Mouse (Mus musculus) cerebellum, postnatal 25 days (tissue): ENCODE results near the gene Cdh13.

ENCODE experiments used
- DNase-seq, 2 experiments: peaks; one replicate each; pipeline ENCODE4 v3.0.0; 2021; ENCODE audit warnings: mixed read lengths in 2 of 2

The Cdh13 gene

DNA sequence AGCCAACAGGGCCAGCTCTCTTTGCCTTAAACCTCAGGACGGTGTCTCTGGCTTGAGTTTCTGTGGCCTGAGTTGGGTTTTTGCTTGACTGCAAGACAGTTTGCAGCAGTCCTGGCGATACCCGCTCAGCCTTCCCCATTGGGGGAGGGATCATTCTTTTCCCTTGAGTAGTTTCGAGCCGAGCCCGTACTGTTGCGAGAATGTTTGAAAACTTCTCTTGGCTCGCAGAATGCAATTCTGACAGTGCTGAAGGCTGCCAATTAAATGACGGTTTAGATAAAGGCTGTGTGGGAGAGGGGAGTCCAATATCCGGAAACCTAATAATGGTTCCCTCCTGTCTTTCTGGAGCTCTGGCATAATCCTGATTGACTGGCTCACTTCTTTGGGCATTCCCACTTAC is 23.4 kb downstream of the Cdh13 start:
- DNase-seq: no peak

DNA sequence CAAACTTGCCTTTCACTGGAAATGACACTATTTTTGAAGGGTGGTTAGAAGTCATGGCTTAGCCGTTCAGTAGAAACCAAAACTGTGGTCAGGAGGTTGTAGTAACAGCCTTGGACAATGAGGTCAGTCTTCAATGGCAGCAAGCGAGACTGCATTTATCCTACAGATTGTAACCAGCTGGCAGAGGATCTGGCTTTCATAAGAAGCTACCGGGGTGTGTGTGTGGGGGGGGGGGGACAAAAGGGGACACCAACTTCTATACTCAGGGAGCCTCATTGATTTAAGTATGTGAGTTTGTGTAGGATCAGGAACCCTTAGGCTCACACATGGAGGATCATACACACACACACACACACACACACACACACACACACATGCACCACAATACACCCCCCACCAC is 25.6 kb downstream of the Cdh13 start:
- no peak for DNase-seq

DNA sequence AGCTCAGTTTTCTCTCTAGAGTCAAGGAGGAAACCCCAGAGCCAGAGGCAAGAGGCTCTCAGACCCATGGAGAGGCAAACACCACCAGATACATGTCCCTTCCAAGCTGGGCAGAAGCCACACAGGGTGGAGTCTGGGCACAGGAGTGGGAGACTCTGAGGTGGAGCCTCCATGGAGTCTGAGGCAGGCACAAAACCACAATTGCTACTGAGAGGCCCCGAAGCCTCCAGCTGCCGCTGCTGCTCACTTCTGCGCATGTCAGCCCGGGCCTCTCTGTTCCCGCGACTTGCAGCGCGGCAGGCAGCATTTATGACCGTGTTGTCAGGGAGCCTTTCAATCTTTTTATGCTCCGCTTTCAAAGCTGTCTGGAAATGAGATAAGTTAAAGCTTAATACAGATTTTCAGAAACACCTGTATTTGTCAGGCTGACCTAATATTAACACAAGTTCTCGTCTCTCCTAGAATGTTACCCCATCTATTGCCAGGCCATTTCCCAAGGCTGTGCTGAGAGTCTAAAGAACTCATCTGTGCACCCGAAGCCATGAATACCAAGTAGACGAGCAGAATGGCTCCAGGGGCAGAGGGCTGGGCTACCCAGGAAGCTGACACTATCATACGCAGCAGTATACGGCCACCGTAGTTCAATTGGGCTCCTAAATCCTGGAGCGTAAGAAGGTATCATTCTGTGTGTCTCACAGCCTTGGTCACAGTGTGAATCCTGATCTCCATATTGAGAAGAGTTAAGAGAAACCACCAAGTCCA is 30.1 kb downstream of the Cdh13 start:
- DNase-seq: peak in 1 of 2 experiments; percentile 20

DNA sequence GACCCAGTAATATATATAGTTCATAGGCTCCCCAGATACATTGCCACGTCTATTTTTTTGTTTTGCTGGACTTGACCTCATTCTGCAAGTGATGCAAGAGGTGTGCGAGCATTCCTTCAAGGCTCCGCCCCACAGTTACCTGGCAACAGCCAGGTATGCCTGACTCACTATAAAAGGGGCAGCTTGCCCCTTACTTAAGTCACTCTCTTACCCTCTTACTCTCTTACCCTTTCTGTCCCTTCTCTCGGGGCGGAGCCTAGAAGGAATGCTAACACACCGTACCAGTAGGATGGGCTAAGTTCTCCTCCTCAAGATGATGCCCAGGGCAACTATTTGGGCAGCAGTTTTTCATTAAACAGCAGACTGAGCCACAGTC is 30.6 kb downstream of the Cdh13 start:
- DNase-seq: no peak

DNA sequence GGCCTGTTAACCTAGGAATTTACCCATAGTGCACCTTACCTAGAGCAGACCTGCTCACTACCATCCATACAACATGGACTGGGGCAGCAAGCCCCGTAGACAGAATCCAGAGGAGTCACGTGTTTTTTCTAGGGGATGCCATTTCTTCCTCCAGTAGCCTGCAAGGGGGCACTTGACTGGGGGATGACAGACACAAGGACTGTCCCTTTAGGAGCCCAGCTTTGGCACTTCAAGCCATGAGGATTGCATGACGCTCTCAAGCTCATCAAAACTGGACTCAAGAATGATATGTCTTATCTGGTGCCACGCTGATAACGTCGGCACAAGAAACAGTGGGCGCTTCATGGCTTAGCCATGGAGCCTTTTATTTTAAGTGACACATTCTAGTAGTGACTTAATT is 31.4 kb downstream of the Cdh13 start:
- DNase-seq: no peak

DNA sequence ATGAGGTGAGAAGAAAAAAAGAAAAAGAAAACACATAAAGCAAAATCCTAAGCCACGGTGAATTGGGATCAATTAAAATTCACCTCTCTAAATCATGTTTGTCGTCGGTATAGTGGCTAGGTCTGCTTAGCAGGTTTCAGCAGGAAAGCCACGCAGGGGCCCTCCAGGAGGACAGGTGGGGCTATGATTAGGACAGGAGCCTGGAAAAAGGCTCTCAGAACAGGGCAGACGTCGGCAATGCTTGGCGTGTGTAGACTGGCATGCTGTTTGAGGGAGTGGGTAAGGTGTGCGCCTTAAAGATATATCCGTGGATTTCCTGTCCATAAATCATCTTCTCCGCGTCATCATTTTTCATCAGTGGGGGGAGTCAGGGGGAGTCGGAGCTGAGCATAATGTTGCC is 32.9 kb downstream of the Cdh13 start:
- DNase-seq: no peak

DNA sequence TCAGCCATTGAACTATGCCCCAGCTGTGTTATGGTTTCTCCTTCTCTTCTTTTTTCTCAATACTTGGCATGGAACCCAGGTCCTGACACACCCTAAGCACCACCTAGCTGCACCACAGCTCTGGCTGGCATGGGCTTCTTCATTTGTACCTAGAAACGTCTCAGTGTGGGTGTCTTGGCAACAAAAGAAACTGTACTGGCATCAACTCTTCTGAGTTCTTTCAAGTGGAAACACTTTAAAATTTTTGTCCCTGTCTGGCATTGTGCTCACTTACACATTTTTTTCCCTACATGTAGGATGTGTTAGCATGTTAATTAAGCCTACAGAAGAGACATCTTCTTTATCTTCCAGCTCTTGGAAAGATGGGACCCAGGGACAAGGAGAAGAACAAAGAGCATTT is 37.0 kb downstream of the Cdh13 start:
- DNase-seq: no peak

DNA sequence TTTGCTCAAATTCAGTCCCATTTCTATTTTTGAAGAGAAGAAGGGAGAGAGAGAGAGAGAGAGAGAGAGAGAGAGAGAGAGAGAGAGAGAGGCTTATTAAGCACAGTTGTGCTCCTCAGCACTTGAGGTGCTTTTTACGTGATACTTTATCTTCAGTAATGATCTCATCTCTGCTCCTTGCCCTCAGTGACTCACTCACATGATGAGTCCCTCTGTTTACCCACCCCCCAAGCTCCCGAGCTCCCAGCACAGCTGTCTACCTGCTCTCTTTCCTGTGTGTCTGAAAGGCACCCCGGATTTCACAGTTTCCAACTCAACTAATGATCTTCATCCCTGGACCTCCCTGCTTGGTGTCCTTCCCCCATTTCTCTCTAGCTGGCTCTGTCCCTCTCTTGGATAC is 39.9 kb downstream of the Cdh13 start:
- DNase-seq: no peak

DNA sequence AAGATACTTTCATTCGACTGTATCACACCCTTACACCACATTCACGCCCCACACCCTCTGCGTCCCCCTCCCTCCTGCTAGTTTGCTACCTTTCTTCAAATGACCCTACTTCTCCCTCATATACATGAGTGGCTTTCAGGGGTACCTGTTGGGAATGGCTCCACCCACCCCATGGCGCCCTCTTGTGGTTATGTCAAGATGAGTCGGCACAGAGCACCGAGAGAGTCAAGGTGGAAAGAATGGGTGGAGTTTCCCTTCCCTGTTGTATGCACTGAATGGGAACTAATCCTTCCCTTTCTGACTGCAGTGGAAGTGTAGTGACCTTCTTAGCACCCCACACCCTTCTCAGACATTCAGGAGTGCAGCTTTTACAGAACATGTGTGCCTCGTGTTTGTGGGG is 51.4 kb downstream of the Cdh13 start:
- DNase-seq: peak in 1 of 2 experiments; percentile 18

DNA sequence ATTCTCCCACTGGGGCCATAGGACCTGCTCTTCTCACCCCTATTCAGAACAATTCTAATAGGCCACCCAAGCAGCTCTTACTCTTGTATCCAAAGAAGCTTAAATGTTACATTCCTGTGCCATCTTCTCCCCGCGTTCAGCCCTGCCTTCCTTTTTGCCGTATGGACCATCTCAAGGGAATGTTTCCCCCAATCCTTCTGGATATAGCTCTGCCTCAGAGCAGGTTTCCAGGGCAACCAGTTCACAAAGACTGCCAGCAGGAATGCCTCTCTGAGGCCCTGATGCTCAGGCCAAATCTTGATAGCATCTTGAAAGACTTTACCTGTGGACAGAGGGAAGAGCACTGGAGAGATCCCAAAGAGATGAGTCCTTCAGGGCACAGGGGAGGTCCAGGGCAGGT is 56.2 kb downstream of the Cdh13 start:
- no peak for DNase-seq

DNA sequence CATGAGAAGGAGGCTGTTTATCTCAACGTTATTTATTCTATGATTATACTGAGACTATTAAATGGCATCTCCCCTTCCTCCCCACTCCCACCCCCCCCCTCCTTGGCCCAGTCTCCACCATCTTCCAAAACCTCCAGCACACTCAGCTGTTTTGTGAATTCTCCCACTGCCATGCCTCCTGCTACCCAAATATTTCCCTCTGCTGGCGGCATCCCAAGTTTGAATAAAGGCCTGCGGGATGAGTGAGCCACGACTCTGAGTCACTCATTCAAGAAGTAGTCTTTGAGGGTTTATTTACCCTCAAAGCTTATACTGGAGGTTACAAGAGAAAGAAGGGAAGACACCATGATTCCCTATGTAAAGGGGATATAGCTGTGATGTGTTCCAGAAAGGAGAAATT is 59.7 kb downstream of the Cdh13 start:
- peak in 1 of 2 experiments; percentile 25 for DNase-seq

DNA sequence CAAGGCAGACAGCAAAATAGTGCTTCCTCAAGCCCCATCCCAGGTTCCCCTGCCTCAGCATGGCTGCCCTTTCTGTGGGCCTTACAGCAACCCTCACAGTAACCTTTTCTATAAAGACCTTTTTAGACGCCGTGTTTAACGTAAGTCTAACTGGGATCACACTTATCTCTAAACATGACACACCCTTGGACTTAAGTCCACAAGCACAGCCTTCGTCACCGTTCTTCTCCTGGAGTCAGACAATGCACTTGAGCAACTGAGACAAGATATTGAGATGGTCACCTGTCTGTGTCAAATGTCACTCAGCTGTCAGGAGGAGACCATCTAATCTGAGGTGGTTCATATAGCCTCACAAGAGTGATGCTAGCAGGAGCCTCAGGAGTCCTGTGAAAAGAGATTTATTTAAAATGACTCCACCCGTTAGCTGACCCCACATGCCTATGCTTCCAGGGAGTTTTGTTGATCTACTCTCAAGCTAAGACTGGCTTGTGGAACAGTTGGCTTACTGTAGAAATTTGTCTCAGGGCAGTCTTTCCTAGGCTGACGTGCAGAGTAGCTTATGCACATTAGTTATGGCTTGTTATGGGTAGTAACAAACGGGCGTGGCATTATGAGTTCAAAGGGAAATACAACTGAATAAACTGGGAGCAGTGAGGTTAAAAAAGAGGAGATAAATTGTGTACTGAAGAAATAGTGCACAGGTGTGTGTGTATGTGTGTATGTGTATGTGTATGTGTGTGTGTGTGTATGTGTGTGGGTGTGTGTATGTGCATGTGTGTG is 65.4 kb downstream of the Cdh13 start:
- DNase-seq: no peak

DNA sequence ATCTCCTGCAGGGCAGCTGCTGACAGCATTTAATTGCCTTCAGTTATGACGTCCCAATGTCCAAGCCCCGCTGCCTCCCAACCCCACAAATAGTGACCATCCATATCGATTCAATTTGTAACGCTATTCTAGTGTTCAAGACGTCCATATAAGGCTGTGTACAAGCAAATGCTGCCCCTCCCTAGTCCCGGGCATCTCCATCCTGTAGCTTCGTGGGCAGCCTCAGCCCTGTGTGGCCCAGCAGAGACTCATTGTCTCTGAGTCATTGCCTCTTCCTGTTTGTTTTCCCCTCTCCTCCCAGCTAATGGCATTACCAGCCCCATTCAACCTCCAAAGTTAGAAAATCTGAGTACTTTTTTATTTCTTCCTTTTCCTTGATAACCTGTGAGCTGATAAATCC is 66.6 kb downstream of the Cdh13 start:
- DNase-seq: no peak

DNA sequence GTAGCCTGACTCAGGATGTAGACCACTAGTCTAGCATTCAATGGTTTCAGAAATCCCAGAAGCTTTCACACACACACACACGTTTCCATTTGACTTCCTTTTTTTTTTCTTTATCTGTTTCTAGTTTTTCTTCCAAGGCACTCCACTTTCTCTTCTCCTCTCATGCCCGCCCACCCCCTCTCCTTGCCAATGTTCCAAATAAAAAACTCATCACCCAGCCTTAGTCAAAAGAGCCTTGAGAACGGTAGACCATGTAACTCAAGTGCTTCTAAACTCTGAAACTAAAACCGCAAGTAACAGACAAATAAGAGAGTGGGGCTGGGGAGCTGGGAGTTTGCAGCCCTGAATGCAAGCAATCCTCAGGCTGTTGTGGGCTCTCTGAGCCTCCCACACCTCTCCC is 69.5 kb downstream of the Cdh13 start:
- no peak for DNase-seq

DNA sequence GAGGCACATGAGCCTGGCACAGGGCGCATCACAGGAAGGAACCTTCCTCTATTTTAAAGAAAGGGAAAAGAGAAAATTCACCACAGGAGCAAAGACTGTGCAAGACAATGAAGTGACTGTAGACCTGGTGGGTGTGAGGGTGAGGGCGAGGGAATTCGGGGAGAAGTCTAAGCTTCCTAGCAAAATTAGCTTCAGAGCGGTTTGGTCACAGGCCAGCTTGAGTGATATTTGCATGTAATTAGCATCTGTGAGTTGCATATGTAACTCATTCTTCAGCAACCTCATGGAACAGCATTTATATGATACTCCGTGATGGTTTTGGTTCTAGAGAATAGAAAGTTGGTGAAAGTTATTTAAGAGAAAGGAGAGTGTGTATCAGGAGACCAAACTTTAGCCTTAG is 73.5 kb downstream of the Cdh13 start:
- no peak for DNase-seq

DNA sequence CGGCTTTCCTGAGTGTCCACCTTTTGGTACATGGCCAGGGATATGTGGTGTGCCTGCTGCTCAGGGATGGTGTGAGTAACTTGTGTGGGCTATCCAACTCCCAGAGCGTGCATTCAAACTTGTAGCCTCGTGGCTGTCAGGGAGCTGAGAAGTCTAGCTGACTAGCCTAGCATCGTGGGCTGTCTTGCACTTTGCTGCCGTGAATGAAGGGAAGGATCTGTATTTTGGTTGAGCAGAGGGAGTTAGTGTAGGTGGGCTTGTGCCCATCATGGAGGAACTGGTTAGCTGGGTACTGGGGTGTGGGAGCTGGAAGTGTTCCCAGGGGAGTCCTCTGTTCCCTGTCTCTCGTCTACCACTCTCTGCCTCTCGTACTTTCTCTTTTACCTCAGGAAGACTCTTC is 74.1 kb downstream of the Cdh13 start:
- DNase-seq: no peak

DNA sequence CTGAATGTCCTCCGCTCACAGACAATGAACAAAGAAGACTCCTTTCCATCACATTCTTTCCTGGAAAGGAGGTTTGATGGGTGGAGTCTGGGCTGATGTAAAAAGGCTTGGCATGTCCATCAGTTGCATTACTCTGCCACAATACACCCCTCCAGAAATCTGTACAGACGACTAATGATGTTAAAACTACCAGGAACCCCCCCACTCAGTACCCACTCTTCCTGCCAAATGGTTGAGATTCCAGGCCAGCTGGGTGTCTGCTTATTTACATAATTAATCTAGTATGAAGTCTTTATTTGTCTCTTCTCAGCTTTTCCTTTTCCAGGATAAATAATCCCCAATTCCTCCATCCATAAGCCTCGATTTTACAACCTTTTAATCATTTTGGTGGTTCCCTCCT is 80.2 kb downstream of the Cdh13 start:
- no peak for DNase-seq

DNA sequence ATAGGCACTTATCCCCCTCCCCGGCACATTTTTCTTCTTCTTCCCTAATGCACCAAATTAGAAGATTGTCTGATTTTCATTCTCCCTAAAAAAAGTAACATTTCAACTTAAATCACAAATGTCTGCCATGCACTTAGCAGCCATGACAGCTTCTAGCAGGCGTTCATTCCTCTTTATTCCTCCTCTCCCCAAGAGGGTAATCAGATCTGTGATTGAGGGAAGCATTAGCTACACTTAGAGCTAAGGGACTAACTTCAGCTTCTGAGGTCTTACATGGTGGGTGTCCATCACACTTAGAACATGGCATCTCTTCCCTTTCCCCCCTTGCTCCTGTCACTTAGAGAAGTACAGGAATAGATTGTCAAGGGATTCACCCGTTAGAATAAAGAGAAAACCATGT is 89.6 kb downstream of the Cdh13 start:
- no peak for DNase-seq

DNA sequence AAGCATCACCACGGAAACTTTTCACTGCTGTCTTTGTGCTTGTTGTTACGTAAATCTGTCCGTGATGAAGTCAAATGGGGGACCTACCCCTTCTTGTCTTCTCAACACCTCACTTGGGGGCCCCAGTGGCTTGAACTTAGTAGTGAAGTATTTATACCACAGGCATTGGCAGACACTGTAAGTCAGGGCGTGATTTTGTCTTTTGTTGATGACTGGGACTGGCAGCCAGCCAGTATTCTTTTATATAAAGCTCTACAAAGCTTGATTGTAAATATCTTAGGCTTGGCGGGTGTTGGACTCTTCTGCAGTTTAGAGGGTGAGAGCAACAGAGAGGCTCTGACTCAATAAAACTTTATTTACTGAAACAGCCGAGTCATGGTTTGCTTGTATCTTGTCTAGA is 91.2 kb downstream of the Cdh13 start:
- no peak for DNase-seq

DNA sequence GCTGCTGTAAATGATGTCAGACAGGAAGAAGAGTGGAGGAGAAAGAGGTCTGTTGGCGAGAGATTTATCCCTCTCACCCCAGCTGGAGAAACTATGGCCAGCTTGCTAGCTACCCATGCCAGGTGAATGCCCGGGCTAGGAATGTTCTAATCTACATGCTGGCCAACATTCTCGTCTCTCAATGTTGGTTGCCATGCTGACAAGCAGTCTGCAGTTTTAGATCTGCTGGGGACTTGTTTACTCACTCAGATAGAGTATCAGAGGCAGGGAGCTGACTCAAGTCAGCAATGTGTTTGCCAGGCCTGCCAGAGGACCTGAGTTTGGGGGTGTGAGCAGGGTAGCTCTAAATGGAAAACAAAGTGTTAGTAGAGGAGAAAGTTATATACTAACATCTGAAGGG is 93.3 kb downstream of the Cdh13 start:
- peak in 1 of 2 experiments; percentile 29 for DNase-seq

DNA sequence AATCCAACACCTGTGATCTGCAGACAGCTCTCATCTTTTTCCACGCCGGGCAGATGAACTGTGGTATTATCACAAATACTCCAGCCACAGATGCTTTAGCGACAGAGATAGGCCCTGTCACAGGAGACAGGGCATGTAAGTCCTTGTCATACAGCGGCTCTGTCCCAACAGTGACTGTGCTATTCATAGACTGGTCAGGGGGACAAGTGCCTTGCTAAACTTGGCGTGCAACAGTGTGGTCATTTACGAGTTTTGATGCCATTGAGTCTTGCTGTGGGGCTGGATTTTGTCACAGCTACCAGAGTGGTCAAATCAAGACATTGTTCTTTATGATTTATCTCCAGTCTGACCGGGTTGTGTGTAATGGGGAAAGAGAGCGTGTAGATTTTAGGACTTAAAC is 95.5 kb downstream of the Cdh13 start:
- no peak for DNase-seq

DNA sequence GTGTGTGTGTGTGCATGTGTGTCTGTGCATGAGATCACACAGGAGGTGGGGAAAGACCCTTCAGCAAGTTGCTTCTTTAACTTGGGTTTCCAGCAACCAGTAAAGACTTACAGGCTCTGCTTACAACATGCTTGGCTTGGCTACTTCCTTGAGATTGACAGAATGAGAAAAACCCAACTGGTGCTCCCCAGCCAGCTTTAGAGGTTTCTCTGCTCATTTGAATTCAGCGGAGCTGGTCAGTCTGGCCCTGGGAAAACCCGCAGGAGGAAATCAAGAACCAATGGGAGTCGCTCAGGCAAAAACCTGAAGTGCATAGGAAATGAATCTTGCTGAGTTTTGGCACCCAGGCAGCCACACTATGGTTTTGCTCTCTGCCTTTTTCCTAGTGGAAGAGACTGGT is 96.1 kb downstream of the Cdh13 start:
- DNase-seq: peak; percentile 12 to 17

DNA sequence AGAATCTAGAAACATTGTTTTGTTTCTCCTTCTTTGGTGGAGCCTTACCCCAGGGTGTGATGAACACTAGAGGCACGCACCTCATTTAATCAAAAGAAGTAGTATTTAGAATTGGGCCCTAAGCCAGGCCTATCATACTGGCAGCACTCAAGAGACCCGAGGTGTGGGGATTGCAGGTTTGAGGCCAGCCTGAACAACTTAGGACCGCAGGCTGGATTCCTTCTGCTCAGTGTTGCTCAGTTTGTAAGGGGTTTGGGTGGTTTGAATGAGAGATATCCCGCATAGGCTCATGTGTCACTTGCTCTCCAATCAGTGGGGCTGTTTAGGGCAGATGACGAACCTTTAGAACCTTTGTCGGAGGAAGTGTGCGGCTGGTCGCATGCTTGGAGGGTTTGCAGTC is 96.5 kb downstream of the Cdh13 start:
- no peak for DNase-seq

DNA sequence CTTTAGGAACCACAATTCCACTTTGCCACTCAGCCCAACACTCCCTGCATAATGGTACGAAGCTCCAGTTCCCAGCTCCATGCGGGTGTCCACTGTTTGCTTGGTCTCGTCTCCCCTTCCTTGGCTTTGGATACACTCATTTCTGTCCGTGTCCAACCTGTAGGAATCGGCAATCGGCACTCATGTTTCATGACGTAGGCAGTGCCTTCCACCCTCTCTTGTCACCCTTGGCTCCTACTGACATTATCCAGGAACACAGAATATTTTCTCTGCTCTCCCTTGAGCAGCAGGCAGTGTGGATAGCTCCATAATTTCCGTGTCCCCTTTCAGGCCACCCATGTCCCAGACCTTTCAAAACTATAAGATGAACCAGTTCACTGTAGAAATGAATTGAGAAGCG is 97.2 kb downstream of the Cdh13 start:
- DNase-seq: no peak

DNA sequence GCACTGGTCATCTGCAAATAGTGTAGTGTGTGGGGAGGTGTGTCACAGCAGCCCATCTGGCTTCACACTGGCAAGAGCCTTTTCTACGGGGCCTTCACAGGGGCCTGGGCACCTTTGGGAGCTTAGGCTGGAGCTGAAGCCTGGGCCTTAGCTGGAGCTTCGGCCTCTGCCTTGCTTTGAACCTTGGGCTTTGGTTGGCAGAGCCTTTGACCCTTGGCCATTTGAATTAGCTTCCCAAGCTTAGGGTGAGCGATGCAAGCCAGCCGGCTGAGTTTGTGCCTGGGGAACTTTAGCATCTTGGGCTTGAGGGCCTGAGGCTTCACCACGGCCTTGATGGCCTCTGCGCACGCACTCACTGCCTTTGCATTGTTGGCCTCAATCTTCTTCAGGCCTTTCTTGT is 98.1 kb downstream of the Cdh13 start:
- DNase-seq: no peak
